Mouse (Mus musculus): ENCODE measurements at regions not wholly inside any gene's neighbourhood (a gene's known extent, or its start where the extent isn't known, plus 50 kb on each side); places are given as distances from the start of the nearest gene placed in this dataset.

- peak; percentile 4 to 51 for DNase-seq
Observed at GRCm38 (mm10) chr2:133614672-133615071, 62.7 kb downstream of the Bmp2 start.

DNA sequence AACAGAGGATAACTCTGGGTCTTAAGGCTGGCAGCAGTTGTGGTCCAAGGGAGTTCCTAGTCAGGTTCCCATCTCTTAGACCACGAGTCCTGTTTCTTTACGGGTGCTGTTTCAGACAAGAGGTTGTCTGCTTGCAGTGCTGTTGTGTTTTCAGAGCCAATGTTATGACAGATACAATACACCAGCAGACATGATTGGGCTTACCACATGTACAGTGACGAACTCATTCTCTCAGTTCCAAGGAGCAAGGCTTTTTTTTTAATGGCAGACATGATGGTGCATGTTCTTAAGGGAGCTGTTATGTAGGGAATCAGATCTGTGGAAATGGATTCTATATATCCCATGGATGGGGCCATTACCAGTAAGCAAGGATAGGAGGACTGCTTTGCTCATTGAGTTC, 63.3 kb downstream of the Bmp2 start:
- no peak for DNase-seq

DNA sequence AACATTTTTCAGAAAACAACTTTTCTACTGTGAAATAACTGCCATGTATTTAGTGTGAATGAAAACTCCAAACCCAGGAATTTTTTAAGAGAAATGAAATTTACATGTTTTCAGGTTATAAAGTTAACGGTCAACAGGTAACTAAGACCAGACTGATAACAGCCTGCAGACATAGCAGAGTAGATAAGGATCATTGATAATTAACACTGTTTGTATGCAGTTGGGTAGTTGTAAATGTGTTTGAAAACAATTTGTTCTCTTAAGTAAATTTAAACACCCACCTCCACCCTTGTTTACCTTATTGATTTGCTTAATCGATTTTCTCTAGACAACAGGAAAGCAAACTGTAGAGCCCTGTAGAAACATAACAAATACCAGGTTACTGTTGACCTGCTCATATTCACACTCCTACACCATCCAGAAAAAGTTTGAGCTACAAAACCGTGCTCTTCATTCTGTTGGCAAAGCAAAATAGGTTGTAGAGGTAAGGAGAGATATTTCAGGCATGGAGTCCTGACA, 65.4 kb downstream of the Bmp2 start:
- DNase-seq = no peak

DNA sequence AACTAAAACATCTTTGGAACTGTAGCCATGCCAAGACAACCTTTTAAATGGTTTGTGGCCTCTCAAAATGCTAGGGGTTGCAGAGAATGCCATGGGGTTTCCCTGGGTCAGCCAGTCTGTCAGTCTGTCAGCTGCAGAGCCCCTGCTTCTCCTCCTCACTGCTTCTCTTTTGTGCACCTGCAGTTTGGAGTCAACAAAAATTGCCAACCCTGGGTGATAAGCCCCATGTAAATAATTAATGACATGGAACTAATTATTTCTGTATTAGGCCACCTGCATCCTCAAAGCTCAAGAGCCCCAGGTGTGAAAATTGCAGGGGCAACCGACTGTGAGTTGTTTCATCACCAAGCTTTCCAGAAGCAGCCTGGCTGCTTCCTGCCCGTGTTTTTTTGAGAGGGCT, 70.6 kb downstream of the Bmp2 start:
- DNase-seq = no peak

GRCm38 (mm10) chr2:133625542-133625941, 73.6 kb downstream of the Bmp2 start:
- DNase-seq = no peak

DNA sequence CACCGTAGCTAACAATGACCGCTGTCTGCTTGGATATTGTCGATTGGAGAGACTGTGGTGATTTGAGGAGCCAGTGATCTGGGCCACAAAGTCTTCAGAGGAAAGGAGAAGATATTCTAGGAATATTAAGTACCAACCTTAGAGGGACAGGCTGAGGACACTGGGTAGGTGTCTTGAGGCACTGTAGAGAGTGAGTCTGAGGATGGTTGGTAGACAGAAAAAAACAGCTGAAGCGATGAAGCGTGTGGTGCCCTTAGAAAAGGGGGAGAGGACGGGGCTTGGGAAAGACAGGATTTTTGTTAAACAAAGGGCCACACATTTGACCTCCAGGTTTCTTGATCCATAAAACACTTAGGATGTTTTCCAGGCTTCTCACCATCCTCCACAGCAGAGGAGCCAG, 76.9 kb downstream of the Bmp2 start:
- DNase-seq = no peak

DNA sequence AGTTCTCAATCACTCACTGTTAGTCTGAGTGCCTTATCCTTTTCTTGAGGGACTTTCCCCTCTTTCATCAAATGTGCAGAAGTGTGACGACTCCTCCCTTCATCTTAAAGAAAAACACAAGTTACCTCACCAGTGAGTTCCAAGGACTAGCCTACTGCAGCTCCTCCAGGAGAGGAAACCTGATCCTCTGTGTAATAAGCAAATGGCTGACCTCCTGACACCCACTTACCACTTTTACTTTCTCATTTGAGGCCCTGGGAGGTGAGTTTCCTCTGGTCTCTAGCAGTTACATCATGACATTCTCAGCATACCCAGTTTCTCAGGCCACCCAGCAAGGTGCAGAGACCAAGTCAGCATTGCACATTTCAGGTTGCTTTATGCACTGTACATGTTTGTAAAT, 83.5 kb downstream of the Bmp2 start:
- no peak for DNase-seq

DNA sequence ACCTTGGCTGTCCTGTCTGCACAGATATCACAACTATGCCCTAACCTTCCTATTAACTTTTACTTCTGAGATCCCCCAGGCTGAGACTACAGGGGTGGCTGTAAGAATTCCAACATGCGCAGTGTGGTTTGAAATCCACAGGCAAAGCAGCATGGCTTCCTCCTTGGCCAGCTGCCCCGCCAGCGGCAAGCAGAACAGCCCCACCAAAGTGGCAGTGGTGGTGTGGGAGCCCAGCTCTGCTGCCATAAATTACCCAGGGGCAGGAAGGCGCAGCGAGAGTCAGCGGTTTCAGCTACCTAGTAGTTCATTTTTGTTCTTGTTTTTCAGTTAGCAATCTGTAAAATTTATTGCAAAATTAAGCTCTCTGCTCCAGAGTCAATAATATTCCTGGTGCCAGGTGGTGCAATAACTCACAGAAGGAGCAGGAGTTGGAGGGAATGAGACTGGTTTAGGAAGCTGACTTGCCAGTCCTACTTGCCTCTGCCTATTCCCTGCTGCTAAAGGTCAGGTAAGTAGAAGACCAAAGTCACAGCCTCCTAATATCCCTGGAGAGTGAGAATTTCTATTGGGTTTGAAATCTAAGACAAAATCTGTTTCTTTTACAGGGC, 98.0 kb downstream of the Bmp2 start:
- DNase-seq = no peak

DNA sequence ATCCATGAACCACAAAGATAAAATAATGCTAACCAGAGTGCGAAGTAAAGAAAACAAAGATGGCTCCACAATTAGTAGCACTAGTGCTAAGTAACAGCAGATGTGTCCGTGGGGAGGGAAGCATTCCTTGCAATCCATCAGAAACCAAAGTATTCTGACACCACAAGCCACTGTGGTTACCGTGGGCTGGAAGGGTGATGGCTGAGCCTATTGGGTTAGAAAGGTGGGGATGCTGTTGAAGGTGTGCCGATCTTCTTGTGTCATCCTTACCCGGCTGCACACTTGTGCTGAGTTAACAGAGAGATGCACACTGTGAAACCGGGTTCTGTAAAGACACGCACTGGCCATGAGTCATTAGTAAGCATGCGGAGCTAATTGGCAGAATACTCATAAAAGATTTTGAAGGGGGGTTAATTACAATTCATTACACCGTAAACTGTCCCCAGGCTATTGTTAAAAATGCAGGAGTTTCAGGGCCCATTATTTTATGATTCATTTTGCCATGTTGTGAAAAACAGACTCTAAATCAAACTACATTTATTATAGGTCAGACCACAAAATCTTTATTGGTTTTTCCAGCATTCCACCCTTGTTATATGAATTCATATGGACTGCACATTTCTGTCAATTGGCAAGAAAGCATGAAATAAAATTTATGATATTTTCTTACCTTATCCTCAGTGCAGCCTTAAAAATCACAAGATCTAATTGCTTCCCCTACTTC, 114.5 kb downstream of the Bmp2 start:
- no peak for DNase-seq

DNA sequence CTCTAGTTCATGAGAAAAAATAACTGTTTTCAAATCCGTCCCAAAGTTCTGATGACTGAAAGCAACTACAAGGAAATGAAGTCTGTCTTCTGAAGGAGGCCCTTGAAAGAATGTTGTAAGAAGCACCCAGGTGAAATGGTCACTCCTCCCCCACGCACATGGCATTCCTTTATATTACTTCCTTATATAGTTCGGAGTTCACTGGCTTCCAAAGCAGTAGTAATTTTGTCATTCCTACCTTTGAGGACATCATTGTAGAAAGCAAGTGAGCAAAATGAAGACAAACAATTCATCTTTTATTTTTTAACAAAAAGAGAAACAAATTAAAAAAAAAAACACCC, 115.1 kb downstream of the Bmp2 start:
- no peak for DNase-seq

- no peak for DNase-seq
Observed at GRCm38 (mm10) chr2:133669821-133670220, 117.9 kb downstream of the Bmp2 start.

DNA sequence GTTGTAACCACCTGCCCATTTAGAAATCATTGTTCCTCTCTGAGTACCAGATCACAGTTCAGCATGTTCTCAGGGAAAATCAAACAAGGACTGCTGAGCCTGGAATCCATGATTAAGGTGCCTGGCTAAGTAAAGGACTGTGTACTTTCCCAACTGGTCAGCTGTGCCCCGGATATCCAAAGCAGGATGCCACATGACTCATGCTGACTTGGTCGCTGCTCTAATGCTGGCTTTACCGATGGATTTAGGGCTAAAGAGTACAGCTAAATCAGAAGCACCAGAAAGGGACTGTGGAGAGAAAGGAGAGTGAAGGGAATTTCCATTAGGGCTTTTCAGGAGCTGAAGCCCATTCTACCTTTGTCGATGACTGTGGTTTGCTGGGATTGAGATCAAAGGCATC, 119.6 kb downstream of the Bmp2 start:
- DNase-seq = no peak

DNA sequence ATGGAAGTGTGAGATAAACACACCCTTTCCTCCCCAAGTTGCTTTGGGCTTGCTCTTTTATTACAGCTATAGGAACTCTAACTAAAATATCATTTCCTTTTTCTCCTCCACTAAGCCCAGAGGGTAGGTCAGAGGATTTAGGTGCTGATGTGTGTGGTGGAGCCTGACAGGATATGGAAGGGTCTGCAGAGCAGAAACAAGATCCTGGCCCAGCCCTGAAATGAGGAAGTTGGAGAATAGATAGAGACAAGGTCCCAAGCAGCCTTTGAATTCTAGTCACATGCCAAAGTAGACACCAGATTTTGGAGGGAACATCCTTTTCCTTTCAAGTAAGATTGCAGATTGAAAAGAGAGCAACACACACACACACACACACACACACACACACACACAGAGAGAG, 132.4 kb downstream of the Bmp2 start:
- no peak for DNase-seq

DNA sequence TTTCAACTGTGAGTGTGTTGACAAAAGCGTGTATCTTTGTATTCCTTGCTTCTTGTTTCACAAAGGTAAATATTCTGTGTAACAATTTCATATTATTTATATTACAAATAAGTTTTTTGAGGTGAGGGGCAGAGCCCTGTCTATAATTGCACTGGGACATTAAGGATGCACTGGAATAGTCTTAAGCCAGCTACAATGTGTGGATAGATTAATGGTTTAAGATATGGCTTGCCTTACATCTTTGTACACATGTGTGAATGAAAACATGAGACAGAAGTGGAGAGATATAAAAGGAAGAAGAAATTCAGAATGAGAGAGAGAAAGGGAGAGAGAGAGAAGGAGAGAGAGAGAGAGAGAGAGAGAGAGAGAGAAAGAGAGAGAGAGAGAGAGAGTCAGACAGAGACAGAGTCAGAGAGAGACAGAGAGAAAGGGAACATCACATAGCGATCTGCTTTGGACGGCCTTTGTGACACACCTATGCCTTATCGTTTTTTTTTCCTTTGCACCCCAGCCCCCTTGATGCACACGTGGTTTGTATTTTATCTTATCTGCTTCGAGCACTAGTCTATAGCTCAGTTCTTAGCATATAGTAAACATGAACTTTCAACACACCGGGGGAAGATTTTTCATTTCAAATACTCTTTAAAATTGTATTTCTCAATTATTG, 136.3 kb downstream of the Bmp2 start:
- DNase-seq = no peak

DNA sequence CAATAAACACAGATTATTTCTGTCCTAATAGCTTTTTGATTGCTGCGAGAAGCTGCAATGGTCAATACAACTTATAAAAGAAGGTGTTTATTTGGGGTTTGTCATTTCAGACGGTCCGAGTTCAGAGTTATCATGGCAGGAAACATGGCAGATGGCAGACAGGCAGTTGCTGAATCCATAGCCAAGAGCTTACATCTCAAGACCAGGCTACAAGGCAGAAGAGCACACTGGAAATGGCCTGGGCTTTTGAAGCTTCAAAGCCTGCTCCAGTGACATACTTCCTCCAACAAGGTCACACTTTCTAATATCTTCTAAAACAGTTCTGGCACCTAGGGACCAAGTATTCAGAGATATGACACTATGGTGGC, 136.8 kb downstream of the Bmp2 start:
- DNase-seq = no peak

- no peak for DNase-seq
Observed at GRCm38 (mm10) chr2:133708735-133709584, 157.0 kb downstream of the Bmp2 start.

DNA sequence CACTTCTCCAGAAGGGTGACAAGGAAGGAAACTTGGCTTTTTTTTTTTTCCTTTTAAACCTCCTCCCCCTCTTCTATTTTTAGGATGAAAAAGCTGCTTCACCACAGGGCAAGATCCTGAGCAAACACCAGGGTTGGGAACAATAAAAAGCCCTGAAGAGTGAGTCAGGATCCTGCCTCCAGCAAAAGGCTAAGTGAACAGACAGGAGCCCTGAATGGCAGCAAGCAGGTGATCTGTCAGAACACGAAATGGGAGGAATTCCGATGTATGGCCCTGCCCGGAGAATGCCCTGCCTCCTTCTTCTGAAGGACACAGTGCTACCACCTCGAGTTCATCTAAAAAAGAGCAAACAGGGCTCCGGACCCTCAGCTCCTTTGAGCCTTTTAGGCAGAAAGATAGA, 164.3 kb downstream of the Bmp2 start:
- no peak for DNase-seq

DNA sequence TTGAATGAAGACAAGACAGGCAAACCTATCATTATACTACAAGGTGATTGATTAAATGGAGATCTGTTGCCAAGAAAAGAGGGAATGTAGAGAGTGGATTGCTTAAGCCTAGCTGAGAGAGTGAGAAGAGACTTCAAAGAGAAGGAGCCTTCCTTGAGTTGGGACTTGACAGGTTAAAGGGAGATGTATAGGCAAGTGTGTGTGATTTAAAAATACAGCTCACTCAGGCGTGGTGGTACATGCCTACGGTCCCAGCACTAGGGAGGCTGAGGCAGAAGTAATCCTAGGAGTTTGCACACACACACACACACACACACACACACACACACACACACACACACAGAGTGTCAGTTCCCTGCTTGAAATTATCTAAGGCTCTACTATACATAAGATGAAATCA, 165.1 kb downstream of the Bmp2 start:
- DNase-seq = no peak

DNA sequence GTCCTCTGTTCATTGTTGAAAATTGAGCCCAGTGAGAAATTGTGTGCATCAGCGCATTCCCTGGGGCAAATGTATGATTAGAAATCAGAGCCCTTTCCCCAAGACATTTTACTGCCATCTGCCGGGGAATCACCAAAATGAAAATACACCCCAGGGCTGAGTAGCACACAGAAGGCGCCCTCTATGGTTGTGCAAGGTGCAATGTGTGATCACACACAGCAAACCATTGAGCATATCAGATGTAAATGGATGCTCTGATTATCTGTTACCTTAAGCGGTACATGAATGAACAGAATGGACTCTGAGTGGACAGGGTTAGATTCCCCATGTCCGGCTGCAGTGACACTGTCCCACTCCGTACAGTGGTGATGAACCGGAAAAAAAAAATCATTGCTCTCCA, 172.4 kb downstream of the Bmp2 start:
- DNase-seq = peak; percentile 12 to 30

GRCm38 (mm10) chr2:133724757-133725156, 172.8 kb downstream of the Bmp2 start:
- no peak for DNase-seq

DNA sequence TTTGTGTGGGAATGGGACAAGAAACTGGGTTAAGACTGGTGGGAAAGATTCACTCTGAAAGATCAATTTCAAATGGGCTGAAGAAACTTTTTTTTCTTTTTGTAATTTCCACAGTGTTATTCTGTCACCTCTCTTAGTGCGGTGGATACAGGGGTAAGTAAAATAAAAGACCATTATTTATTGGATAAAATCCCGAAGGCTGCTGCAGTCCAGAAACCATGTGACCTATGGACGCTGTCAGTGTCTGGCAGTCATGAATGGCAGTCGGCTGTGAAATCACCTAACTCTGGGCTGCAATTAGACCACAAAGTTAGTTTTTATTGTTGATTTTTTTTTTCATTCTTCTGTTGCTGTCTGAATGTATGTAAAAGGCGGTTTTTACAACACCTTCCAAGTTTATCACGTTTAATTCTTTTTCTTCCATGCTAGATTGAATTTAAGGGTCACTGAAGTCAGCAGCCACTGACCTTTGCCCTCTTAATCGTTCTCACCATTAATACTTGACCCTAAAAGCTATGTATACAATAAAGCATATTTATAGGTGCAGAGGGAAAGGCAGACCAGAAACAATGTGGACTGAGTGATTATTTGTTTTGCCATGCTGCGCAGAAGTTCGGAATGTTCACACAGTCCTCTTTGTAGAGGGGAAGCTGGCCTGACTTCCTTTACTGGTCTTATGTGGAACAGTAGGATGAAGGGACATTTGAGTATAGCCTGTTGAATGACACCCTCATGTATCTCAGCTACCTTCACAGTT, 182.7 kb downstream of the Bmp2 start:
- no peak for DNase-seq

DNA sequence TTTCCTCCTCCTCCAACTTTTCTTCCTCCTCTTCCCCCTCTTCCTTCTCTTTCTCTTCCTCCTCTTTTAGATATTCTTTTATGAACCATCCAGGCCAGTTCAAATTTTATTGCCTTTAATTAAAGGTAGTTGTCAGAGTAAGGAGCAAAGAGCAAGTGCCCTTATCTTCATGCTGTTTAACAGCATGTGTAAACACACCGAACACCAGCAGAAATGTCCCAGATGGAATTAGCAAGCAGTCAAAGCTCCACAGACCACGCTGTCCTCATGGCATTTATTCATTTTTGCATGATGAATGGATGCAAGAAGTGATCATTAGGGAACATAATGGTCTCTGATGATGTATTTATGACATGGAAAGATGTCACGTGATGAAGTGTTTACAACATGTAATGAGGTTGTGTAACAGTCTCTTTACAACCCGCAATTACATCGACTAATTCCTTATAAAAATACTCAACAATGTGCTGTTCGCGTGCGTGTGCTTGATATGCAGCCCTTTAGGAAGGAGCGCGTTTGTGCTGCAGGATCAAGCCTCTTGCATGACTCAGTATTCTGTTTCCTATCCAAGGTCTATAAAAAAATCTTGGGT, 187.0 kb downstream of the Bmp2 start:
- no peak for DNase-seq

Data from kidney, postnatal 36 days (tissue).